Mouse (Mus musculus) bone marrow macrophage, adult 2 months (primary cell): ENCODE data around the gene Nuak2.

Source experiments
- CTCF ChIP-seq: IDR thresholded peaks from 2 replicates; pipeline ENCODE4 v1.5.1; 2012; ENCODE audit warnings: low read depth, mild to moderate bottlenecking, low read length, moderate library complexity
- POLR2A ChIP-seq: IDR thresholded peaks from 2 replicates; pipeline ENCODE4 v1.6.1; 2012; ENCODE audit warnings: mild to moderate bottlenecking, low read depth, low read length, borderline replicate concordance

GRCm38 (mm10) chr1:132375256-132375655 is 59.3 kb downstream of the Nuak2 start:
- no peak for TF ChIP-seq POLR2A
- no peak for TF ChIP-seq CTCF
